Mouse (Mus musculus) bone marrow, adult 2 months (tissue): Measurements from ENCODE around the gene Inpp4a.

Experiments
- CTCF ChIP-seq: fragments of 200-500 bp; IDR thresholded peaks from 2 replicates; pipeline ENCODE4 v1.5.1; 2011; ENCODE audit warnings: low read length, control low read depth; ENCODE audit not compliant: control insufficient read depth, insufficient read depth
- POLR2A ChIP-seq: fragments of 200-500 bp; IDR thresholded peaks from 2 replicates; pipeline ENCODE4 v1.6.1; 2011; ENCODE audit warnings: low read depth, mild to moderate bottlenecking, control low read depth, low read length, borderline replicate concordance; ENCODE audit not compliant: control insufficient read depth

DNA sequence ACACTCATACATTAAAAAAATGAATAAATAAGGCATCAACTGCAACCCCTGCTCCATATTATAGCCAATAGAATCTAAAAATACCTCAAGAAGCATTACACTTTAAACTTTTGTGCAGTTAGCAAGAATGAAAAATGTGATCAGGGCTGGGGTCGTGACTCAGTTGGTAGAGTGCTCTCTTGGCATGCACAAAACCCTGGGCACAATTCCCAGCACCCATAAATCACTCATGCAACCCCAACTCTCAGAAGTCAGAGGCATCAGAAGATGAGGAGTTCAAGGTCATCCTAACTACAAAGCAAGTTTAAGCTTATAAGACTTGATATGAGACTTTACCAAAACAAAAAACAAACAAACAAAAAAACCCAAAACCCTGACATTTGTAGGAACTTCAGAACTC is 11.9 kb upstream of the Inpp4a start:
- TF ChIP-seq CTCF (no peak), POLR2A (no peak)
